Mouse (Mus musculus) thymus, postnatal 10 days (tissue): ENCODE measurements around the gene Hmgb1.

Experiments
- DNase-seq, 2 experiments: peaks; one replicate each; pipeline ENCODE4 v3.0.0; 2021; ENCODE audit warnings: low spot score in 2 of 2

Hmgb1 gene

GRCm38 (mm10) chr5:149062833-149063232 is 121.5 kb downstream of the Hmgb1 start:
- DNase-seq, result no peak

DNA sequence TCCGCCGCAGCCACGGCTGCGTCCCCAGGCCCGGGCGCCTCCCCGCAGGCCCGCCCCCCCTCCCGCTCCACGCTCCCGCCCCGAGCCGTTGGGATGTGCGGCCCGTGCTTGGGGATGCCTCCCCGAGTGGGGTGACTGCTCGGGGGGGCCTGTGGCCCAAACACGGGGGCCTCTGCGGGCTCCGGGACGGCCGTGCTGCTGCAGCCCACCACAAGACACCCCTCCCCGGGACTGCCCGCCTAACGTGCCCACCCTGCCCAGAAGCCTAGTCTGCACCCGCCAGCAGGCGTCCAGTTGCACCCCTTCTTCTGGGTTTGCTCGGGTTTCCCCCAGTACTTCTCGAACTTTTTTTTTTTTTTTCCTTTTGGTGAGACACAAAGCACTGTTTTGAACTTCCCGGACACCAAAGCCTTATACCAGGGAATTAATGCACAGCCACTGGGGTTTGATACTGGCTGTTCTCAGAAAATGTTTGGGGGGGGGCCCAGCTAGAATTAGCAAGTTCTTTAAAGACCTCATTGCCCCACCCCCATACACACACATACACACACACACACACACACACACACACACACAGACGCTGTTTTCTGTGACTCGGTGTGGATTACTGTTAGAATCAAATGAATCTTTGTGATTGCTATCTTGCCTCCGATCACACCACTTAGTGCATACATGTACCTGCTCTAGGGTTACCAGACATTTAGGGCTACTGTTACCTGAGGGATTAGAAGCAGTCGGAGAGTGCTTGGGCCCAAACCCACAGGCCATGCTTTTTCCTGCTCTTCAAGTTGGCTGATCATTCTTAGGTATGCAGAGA is 130.7 kb downstream of the Hmgb1 start:
- peak; percentile 45 to 57 for DNase-seq

- DNase-seq, result peak; percentile 100
These were observed 131.6 kb downstream of the Hmgb1 start for GRCm38 (mm10) chr5:149052421-149053338.

GRCm38 (mm10) chr5:149051571-149052420 is 132.5 kb downstream of the Hmgb1 start:
- peak; percentile 67 to 80 for DNase-seq

DNA sequence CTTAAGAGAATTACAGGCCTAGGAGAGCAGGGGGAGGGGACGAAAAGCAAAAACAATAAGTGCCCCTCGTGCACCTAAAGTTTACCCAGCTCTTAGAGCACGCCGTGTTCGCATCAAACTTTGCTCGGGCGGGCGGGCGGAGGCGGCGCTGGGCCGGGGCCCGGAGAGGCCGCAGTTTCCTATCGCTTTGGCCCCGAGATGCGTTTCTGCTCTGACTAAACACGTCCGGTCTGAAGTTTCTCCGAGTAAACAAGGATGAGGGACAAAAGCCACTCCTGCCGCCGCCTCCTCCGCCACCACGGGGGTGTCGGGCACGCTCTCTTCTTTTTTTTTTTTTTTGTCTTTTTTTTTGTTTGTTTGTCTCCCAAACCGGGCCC is 133.1 kb downstream of the Hmgb1 start:
- no peak for DNase-seq

DNA sequence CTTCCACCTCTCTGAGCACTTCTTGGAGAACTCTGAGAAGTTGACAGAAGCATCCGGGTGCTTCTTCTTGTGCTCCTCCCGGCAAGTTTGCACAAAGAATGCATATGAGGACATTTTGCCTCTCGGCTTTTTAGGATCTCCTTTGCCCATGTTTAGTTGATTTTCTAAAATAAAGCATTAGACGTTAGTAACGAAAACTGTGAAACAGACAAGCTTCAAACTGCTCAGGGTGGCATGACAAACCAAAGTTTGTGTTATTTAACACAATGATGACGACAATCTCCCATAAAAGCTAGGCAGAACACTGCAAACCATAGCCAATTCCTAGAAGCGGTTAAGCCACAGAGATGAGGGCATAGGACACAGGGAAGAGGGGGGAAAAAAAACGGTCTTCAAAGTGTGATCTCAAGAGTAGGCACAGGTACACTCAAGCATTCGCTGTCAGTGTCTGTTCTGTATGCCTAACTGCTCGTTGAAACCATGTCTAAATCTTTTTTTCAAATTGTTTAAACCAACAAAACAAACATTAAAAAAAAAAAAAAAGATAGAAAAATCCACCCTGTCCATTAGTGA is 133.6 kb downstream of the Hmgb1 start:
- DNase-seq, result no peak

DNA sequence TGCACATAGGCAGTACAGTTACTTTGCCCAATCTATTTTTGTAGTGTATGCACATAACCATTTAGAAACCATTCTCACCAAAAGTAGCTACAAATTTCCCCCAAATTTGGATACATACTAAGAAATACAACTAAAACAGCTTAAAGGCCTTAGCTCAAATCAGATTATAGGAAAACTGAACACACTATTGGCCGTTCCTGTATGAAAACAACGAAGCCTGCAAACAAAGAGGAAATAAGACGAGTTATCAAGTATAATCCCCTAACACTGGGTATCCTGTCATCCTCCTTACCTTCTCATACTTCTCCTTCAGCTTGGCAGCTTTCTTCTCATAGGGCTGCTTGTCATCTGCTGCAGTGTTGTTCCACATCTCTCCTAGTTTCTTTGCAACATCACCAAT is 134.9 kb downstream of the Hmgb1 start:
- no peak for DNase-seq

GRCm38 (mm10) chr5:149048961-149049360 is 135.3 kb downstream of the Hmgb1 start:
- DNase-seq, result no peak

DNA sequence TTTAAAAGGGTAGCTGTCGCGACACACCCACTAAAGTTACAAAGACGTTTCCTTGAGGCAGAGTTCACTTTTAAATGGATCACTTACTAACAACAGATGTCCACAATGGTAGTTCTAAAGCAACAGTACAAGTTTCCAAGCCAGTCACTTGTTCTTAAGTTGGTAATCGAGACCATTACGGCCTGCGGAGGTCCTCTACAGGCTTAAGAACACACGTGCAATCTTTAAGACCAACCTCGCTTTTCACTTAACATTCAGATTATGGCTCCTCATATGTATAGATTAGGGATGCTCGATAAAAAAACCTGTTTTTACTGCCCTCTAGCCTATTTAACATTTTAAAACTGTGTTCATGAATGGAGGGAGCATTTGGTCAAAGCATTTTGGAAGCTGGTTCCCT is 137.6 kb downstream of the Hmgb1 start:
- no peak for DNase-seq

DNA sequence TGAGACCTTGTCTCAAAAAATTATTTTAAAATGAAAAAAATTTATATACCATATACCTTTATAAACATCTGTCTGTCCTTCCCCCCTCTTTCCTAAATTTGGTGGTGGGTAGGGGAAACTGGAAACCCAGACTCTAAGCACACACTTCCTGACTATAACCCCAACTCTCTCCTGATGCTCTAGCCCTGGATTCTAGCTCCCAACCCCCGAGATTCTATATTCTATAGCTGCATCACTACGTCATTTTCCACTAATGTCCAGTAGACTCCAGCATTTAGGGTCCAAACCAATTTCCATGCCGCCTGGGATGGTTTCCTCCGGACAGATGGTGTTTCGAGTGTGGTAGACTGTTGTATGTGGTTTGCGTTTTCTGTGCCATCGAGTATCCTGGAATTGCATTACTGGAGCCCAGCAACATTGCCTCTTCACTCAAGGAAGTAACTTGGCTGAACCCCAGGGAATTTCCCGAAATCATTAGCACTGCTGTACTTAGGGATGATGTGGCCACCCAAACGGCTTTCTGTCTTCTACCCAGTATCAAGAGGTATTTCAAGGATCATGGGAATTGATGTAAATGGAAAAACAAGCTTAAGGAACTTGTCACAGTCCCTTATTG is 138.7 kb downstream of the Hmgb1 start:
- DNase-seq, result no peak

- no peak for DNase-seq
These were observed 139.2 kb downstream of the Hmgb1 start for GRCm38 (mm10) chr5:149045054-149045453.

GRCm38 (mm10) chr5:149044067-149044466 is 140.2 kb downstream of the Hmgb1 start:
- DNase-seq, result no peak

GRCm38 (mm10) chr5:149043240-149043639 is 141.0 kb downstream of the Hmgb1 start:
- DNase-seq, result no peak

- peak in 1 of 2 experiments; percentile 47 for DNase-seq
These were observed 144.5 kb downstream of the Hmgb1 start for GRCm38 (mm10) chr5:149039825-149040224.

- no peak for DNase-seq
These were observed 146.6 kb downstream of the Hmgb1 start for GRCm38 (mm10) chr5:149037729-149038128.

DNA sequence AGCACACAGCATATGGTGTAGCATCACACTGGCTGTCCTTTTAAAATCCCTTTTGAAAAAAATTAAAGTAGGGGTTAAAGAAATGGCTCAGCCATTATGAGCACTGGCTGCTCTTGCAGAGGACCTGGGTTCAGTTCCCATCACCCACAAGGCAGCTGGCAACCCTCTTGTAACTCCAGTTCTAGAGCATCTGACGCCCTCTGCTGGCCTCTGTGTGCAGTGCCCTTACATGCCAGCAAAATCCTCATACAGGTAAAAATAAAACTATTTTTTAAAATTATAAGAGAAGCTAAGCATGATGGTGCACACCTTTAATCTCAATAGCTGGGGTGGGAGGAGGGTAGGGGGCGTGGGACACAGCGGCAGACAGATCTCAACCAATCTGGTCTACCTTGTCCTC is 147.4 kb downstream of the Hmgb1 start:
- no peak for DNase-seq

GRCm38 (mm10) chr5:149032438-149032837 is 151.9 kb downstream of the Hmgb1 start:
- DNase-seq, result no peak

GRCm38 (mm10) chr5:149031199-149031750 is 153.0 kb downstream of the Hmgb1 start:
- peak; percentile 70 to 75 for DNase-seq

- peak; percentile 66 to 68 for DNase-seq
These were observed 154.2 kb downstream of the Hmgb1 start for GRCm38 (mm10) chr5:149030103-149030502.

GRCm38 (mm10) chr5:149028394-149028793 is 155.9 kb downstream of the Hmgb1 start:
- DNase-seq, result no peak

DNA sequence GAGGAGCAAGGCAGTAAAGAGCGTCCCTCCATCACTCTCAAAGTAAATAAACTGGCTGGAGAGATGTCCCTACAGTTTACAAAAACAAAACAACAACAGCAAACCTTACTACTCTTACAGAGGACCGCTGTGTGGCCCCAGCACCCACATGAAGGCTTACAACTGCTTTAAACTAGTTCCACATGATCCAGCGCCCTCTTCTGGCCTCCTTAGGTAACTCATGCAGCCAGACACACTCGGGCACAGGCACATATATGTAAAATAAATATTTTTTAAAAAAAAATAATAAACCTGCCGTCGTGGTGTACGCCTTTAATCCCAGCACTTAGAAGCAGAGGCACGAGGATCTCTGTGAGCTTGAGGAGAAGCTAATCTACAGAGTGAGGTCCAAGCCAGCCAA is 156.9 kb downstream of the Hmgb1 start:
- no peak for DNase-seq
